Mouse (Mus musculus): ENCODE data around the gene Tcirg1.

Gene Tcirg1

GRCm38 (mm10) chr19:3898952-3899351 is 8.0 kb downstream of the Tcirg1 start:
- DNase-seq (ENCODE audit: low read depth, low spot score): no peak

DNA sequence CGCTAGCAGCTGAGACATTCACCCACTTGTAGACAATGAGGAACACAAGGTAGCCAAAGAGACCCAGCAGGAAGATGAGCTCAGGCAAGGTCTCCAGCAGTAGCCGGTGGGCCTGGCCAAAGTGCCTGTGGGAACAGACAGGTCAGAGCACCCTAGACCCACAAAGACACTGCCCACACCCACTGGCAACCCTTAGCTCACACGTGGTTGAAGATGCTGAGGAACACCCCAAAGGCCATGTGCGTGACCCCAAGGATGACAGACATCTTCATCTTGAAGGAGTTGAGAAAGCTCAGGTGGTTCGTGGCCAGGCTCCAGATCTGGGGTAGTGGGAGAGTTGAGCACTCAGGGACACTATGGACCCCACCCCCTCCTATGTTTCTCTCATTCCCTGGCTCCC is 9.4 kb downstream of the Tcirg1 start:
- DNase-seq (ENCODE audit: low read depth, low spot score): no peak

DNA sequence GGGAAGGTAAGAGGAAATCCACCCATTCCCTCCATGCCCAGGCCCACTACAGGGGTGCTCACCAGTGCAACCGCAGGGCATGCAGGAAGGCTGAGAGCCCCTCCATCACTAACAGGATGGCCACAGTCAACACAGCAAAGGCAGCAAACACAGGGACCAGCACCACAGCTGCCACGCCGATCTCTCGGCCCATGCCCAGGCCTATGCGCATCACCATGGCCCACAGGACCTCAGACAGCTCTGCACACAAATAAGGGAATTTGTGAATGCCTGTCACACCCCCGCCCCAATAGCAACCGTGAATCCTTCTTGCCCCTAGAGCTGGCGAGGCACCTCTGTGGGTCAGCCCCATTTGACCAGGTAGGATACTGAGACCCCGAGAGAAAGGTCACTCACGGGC is 10.7 kb downstream of the Tcirg1 start:
- no peak for DNase-seq (ENCODE audit: low read depth, low spot score)

- no peak for DNase-seq (ENCODE audit: low read depth, low spot score)
These were observed 11.7 kb downstream of the Tcirg1 start for GRCm38 (mm10) chr19:3895171-3895631.

GRCm38 (mm10) chr19:3894294-3894693 is 12.6 kb downstream of the Tcirg1 start:
- no peak for DNase-seq (ENCODE audit: low read depth, low spot score)

- DNase-seq (ENCODE audit: low read depth, low spot score): no peak
These were observed 13.3 kb downstream of the Tcirg1 start for GRCm38 (mm10) chr19:3893545-3894116.

- no peak for DNase-seq (ENCODE audit: low read depth, low spot score)
These were observed 16.8 kb downstream of the Tcirg1 start for GRCm38 (mm10) chr19:3890181-3890580.

GRCm38 (mm10) chr19:3889096-3889495 is 17.8 kb downstream of the Tcirg1 start:
- DNase-seq (ENCODE audit: low read depth, low spot score): no peak

DNA sequence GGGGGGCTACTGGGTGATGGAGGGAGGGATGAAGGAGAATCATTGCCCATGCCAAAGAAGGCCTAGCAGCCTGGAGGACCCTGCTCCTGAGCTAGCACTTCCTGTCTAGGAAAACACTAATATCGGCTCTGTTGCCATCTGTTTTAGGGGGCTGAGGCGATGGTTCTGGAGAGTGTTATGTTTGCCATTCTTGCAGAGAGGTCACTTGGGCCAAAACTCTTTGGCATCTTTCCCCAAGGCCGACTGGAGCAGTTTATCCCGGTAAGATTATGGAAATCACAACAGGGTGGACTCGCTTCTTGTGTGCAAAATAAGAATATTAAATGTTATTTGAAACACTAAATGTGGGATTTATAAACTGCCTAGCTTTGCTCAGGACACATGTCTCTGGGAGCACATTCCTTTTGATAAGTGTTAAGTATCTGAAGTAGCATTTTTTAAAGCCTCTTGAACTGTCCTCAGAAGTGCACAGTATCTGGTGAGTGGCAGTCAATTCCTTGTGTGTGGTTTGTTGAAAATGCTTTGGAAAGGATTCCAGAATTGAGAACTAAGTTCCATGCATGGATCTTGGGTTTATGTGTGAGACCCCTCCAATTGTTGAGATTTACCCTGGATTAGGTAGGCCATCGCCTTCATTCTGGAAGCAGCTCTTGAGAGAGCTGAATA is 22.5 kb downstream of the Tcirg1 start:
- no peak for DNase-seq (ENCODE audit: low read depth, low spot score)

DNA sequence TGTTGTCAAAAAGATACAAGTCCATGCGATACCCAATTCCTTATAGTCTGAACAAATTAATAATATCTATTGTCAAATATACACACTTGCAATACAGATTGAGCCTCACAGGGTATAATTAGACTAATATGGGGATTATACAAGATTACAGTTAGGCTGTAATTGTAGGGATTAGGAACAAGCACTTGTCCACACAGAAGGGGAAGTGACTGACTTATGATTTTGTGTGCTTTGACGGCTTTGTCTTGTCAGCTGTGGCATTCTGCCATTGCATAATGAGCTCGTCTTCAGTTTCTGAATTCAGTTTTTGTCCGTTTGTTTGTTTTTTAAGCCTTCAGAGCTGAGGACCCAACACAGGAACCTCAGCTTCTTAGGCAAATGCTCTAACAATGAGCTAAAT is 24.7 kb downstream of the Tcirg1 start:
- DNase-seq (ENCODE audit: low read depth, low spot score): no peak

DNA sequence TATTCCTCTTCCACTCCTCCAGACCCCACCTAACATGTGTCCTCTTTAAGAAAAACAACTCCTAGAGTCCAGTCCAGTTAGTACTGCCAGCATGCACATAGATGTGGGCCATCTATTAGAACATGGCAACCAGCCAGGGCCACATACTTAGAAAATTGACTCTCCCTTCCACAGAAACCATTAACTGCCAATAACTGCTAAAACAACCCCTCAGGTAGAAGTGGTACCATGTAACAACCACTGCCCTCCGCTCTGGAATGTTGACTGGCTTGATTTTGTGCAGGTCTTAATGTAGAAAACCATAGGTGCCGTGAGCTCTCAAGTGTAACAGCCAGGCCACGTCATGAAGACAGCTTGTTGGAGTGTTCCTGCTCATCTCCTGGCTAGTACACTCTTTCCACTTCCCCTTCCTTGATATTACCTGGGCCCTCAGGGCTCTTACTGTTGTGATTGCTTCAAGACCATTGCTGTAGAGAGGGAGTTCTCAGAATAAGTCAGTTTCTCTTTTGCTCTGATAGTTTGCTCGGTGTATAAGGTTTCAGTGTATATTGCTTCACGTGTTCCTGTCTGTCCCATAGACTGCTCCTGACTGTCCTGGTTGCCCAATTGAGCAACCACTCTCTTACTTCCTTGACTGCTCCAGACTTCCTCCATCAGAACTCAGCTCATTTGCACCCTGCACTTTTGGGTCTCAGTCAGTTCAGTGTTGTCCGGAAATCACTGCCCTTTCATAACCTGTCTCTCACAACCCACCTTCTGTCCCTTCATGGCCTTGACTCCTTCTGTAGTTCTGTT is 26.7 kb downstream of the Tcirg1 start:
- DNase-seq (ENCODE audit: low read depth, low spot score): no peak

- no peak for DNase-seq (ENCODE audit: low read depth, low spot score)
These were observed 31.9 kb downstream of the Tcirg1 start for GRCm38 (mm10) chr19:3875045-3875444.

- no peak for DNase-seq (ENCODE audit: low read depth, low spot score)
These were observed 34.6 kb downstream of the Tcirg1 start for GRCm38 (mm10) chr19:3872373-3872772.

DNA sequence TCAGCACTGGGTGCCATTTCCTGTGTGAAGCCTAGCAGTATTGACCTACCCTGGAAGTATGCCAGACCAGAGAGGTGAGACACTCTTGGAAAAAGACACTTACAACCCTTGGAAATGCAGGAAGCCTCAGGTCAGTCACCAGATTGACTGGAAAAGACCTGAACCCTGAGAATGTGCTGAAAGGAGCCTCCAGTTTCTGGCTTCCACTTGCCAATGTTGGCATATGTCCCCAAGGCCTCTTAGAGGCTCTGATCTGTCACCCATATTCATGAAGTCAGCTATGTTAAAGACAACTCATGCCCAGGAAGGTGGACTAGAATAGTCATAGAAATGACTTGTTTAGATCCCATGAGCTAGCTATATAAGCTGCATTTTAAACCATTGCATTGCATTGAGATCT is 35.5 kb downstream of the Tcirg1 start:
- no peak for DNase-seq (ENCODE audit: low read depth, low spot score)

GRCm38 (mm10) chr19:3868290-3868689 is 38.6 kb downstream of the Tcirg1 start:
- no peak for DNase-seq (ENCODE audit: low read depth, low spot score)

- no peak for DNase-seq (ENCODE audit: low read depth, low spot score)
These were observed 42.0 kb downstream of the Tcirg1 start for GRCm38 (mm10) chr19:3864960-3865359.

GRCm38 (mm10) chr19:3862713-3863112 is 44.2 kb downstream of the Tcirg1 start:
- DNase-seq (ENCODE audit: low read depth, low spot score): no peak

DNA sequence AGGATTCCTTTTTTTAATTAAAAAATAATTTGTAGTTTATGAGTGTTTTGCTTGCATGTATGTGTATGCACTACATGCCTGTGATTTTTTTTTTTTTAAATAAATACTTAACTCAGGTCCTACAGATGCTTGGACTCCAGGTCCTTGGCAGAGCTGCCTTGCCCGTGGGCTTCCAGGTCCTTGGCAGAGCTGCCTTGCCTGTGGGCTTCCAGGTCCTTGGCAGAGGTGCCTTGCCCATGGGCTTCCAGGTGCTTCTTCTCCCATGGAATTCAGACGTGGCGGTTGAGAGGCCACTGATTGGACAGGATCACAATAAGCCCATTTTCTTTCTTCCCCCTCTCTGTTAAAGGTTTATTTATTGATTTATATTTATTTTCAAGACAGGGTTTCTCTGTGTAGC is 49.7 kb downstream of the Tcirg1 start:
- no peak for DNase-seq (ENCODE audit: low read depth, low spot score)

- DNase-seq (ENCODE audit: low read depth, low spot score): no peak
These were observed 51.3 kb downstream of the Tcirg1 start for GRCm38 (mm10) chr19:3855601-3856000.

GRCm38 (mm10) chr19:3855091-3855490 is 51.8 kb downstream of the Tcirg1 start:
- no peak for DNase-seq (ENCODE audit: low read depth, low spot score)

- no peak for DNase-seq (ENCODE audit: low read depth, low spot score)
These were observed 53.0 kb downstream of the Tcirg1 start for GRCm38 (mm10) chr19:3853891-3854290.

DNA sequence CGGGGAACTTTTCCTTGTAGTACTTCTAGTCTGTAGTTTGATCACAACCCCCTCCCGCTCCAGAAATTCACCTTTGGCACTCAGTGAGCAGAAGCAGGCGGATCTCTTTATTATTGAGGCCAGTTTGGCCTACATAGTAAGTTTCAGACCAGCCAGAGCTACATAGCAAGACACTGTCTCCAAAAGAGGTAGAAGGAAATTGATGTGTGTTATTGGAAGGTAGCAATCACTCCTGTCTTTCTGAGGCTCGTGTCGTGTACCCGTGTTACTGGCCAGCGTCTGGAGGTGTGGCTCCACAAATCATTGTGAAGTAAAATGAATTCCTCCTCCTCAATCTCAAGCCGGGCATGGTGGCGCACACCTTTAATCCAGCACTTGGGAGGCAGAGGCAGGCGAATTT is 53.8 kb downstream of the Tcirg1 start:
- DNase-seq (ENCODE audit: low read depth, low spot score): no peak

All from embryo, embryonic 11.5 days (tissue).